Mouse (Mus musculus) embryonic fibroblast, embryonic 13.5 days (primary cell): ENCODE data around the gene Kcna7.
A peak's percentile ranks its signal among the peaks of the same experiment; 100 is the strongest.

Experiments used
- CTCF ChIP-seq: IDR thresholded peaks from 2 replicates; pipeline ENCODE4 v1.5.1; 2011; ENCODE audit warnings: mild to moderate bottlenecking, control low read depth, low read length, moderate library complexity, borderline replicate concordance; ENCODE audit not compliant: insufficient read depth
- POLR2A ChIP-seq: IDR thresholded peaks from 2 replicates; pipeline ENCODE4 v1.6.1; 2011; ENCODE audit warnings: low read depth, mild to moderate bottlenecking, control low read depth, low read length, moderate library complexity

DNA sequence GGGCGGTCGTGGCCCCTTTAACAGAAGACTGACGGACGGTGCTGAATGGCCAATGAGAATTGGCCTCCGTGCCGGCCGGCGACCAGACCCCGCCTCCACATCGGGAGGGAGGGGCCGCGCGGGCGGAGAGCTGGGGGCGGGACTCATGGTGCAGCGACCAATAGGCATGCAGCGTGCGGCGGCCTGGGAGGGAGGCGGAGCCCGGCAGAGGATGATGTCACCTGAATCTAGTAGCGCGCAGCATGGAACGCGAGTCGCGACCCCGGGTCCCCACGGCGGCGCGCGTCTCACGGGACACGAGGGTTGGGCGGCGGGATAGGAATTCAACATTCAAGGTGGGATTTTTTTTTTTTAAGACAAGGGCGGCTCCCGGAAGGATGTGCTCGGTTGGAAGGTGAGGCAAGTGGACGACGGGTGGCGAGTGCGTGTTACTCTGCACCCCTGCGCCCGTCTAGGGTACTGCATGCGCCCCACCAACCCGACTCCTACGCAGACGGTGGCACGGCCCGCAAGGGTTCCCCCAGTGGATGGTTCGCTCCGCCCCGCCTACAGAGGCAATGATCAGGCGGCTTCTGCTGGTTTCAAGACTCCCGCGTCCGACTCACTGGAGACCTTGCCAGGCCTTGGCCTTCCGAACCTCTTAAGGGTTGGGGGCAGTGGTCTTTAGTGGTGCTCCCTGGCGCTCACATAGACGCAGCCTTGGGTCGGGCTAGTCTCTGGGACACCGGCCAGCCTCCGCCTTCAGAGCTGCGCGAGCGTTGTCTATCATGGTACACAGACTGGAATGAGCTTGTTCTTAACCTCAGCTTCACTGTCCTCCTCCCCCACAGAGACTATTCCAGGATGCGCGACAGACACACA is 38.2 kb upstream of the Kcna7 start:
- TF ChIP-seq POLR2A (peak; percentile 28; the same call in 1 of the 2 replicates), CTCF (peak; percentile 71; the same call in 1 of the 2 replicates)
